Mouse (Mus musculus): Measurements from ENCODE around the gene Haus4. TPM values are rescaled to one million over a fixed set of nuclear protein-coding genes. Genes with fewer than 3 reads are reported as not detected.
A peak's percentile ranks its signal among the peaks of the same experiment; 100 is the strongest.

Haus4 gene
- polyA plus RNA-seq, 1 experiment from 2014 or later, result 28.6 TPM

DNA sequence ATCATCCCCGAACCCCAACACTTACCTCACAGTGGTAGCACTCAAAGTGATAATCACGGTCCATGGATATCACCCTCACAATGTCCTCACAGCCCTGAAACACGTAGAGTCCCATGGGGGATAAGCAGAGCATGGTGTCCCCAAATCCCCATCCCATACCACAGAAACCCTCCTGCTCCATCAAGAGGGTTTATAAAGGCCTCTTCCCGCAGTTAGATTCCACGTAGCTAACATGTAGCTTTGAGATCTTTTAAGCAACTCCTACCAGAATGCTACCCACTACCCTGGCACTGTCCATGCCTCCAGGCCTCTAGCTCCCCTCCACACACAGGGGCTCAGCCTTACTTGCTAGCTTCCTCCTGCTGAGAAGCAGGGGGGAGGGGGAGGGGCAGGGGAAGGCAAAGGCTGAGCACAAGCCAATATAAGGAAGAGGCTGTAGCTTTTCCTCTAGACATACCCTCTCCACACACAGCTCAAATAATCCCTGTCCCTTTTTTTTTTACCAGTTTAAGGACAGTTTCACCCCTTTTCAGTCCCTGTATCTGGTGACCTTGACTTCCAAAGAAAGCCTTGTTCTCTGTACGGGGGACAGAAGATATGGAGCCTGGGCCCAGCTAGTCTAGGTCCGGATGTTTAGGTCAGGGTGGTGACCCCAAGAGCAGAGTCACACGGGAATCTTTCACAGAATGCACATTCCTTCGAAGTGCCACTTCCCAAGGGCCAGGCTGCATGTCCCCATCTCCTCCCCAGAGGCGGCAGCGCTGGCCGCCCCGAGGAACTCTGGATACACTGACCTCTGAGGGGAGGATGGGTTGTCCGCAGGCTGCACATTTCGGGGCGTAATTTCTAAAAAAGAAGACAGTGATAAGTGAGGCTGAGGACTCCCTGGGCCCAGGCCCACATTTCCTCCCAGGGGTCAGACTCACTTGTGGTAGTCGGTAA is 15.3 kb upstream of the Haus4 start:
- Histone ChIP-seq H3K9me3 (no peaks in the 10 kb centered on the region), H3K4me3 (no peak overlapping the region), H3K36me3 (peaks cover 17% of the 10 kb centered on the region), H3K27ac (replicated peaks) (no peak overlapping the region), H3K27me3 (peaks cover 12% of the 10 kb centered on the region), H3K4me2 (no peak overlapping the region), H3K4me1 (replicated peaks) (peaks cover 43% of the 10 kb centered on the region), H3K9ac (0 out of 2 replicates have a peak overlapping the region, but pooled peaks have one; percentile 31)
- ATAC-seq (ENCODE audit: low read depth), result no peak
- WGBS, result 68% methylated on average over 17 of the region's 17 CpGs

DNA sequence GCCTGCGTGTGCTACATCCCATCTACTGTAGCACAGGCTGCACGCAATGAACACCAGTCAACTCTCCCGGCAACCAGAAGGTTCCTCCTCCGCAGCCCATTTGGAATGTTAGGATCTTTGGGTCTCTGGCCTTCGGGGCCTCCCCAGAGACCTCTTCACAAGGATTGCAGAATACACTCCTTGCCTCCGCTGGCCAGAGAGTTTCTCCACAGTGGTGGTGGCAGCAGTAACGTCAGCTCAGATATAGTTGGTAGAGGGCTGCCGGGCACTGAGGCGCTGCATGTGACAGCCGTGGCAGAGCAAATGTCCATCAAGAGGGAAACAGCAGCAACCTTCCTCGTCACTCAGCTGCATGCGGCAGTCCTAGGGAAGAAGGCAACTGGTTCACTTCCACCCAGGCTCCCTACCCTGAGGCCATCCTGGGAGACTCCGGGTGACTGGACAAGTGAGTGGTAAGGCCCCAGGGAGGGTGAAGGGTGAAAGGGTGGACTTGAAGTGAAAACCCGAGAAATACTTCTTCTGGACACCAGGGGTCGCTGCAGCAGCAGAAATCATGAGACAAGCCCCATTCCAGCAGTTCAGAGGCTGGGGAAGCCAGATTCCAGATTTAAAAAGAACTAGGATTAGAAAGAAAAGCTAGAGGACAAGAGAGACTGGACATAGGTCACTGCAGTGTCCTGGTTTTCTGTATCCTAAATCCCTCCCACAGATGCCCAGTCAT is 14.4 kb upstream of the Haus4 start:
- Histone ChIP-seq H3K4me1 (replicated peaks) (peaks cover 35% of the 10 kb centered on the region), H3K36me3 (peaks cover 17% of the 10 kb centered on the region), H3K27me3 (peaks cover 5% of the 10 kb centered on the region), H3K9ac (no peak overlapping the region), H3K9me3 (no peaks in the 10 kb centered on the region), H3K4me3 (no peak overlapping the region), H3K27ac (replicated peaks) (no peak overlapping the region), H3K4me2 (no peak overlapping the region)
- WGBS, result 74% methylated on average over 15 of the region's 15 CpGs
- 0 out of 2 replicates have a peak, but pooled peaks have one; percentile 20 for ATAC-seq (ENCODE audit: low read depth)

DNA sequence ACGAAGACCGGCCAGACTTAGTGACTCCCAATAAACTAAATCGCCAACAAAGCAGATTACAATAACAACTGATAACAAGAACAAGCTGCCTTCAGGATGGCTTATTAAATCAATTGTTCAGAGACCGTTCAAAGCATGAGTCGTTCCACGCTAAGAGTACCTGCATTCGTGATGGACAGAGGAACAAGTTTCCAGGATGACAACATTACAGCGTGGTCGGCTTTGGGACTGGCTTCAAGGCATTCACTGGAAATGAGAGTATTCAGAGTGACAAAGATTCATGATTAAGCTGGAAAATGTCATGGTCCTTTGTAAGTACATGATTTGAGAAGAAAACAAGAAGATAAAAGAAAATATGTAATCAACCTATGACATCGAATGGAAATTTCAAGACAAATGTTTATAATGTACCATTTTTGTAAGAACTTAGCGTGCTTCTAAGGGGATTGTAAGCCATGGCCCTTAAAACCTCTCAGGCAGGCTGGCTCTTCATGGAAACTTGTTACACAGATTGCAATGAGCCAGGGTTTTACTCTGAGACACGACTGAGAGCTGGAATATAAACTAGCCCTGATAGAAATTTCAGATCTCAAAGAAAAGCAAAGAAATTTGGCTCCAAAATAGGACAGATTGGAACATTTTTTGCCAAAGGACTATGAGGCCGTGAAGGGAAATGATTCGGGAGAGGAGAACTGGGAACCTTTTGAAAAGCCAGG is 6.3 kb upstream of the Haus4 start:
- Histone ChIP-seq H3K27me3 (no peaks in the 10 kb centered on the region), H3K4me2 (no peak overlapping the region), H3K4me3 (no peak overlapping the region), H3K36me3 (no peaks in the 10 kb centered on the region), H3K9me3 (no peaks in the 10 kb centered on the region), H3K27ac (replicated peaks) (no peak overlapping the region), H3K4me1 (replicated peaks) (no peaks in the 10 kb centered on the region), H3K9ac (no peak overlapping the region)
- whole genome bisulfite sequencing, result 88% methylated on average over 14 of the region's 14 CpGs
- ATAC-seq (ENCODE audit: low read depth), result no peak

DNA sequence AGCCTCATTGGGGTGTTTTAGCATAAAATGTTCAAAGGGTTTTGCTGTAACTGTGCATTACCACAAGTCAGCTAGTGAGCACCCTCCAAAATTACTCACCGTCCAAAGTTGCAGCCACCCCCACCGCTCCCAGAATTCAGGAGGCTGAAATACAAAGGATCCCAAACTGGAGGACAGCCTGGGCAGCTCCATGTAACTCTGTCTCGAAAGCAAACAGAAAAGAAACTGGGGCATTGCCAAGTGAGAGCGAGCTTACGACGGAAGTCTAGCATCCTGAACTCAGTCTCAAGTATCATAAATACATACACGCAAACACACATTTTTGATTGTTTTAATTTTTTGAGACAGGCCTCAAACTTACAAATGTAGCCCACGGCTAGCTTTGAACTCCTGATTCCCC is 2.9 kb upstream of the Haus4 start:
- Histone ChIP-seq H3K36me3 (no peaks in the 10 kb centered on the region), H3K4me1 (replicated peaks) (peaks cover 14% of the 10 kb centered on the region), H3K4me2 (no peak overlapping the region), H3K9me3 (no peaks in the 10 kb centered on the region), H3K27ac (replicated peaks) (no peak overlapping the region), H3K4me3 (no peak overlapping the region), H3K9ac (no peak overlapping the region), H3K27me3 (no peaks in the 10 kb centered on the region)
- 85% methylated on average over 8 of the region's 8 CpGs for WGBS
- ATAC-seq (ENCODE audit: low read depth), result no peak

DNA sequence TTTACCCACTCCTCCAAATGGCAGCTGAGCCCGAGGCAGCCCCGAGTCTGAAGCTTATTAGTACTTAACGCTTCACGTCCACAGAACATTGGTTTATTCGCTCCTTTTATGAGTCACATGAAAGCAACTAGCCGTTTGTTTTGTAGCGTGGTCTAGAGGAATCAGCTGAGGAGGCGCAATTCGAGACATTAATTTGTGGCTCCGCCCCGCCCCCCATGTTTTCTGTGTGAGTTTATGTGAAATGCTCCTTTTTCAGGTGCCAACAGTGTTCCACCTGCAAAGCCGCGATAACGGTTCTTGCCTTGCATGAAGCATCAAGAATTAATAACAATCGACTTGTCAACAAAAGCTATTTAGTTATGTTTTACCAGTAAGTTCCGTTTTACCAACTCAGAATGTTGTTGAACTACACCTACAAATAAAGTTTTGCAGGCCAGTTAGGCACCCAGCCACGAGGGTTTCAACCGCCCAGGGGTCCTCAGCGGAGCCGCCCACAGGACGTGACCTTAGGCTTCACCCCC is 902 bp downstream of the Haus4 start:
- Histone ChIP-seq H3K9ac (peak overlapping the region; percentile 79), H3K36me3 (peaks cover 24% of the 10 kb centered on the region), H3K4me2 (peak overlapping the region; percentile 86), H3K27ac (replicated peaks) (peak overlapping the region; percentile 74), H3K9me3 (no peaks in the 10 kb centered on the region), H3K27me3 (no peaks in the 10 kb centered on the region), H3K4me1 (replicated peaks) (peaks cover 14% of the 10 kb centered on the region), H3K4me3 (peak overlapping the region; percentile 57)
- no peak for ATAC-seq (ENCODE audit: low read depth)
- 2% methylated on average over 21 of the region's 21 CpGs for WGBS

DNA sequence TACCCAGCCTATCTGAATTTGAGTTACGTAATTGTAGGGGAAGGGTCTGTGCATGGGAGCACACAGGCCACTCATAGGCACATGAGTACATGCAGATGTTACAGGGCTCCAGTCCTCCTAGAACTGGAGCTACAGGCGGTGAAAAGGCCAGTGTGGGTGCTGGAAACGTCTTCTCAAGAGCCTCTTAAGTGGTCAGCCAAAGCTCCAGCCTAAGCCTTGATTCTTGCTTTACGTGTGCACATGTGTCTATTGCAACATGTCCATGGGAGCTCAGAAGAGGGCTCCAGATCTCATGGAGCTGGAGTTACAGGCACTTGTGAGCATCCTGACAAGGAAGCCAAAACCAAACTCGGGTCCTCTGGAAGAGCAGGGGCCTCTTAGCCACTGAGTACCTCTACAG is 9.7 kb downstream of the Haus4 start:
- Histone ChIP-seq H3K4me3 (no peak overlapping the region), H3K9ac (no peak overlapping the region), H3K4me2 (no peak overlapping the region), H3K9me3 (no peaks in the 10 kb centered on the region), H3K36me3 (peaks cover 61% of the 10 kb centered on the region), H3K27ac (replicated peaks) (no peak overlapping the region), H3K4me1 (replicated peaks) (no peaks in the 10 kb centered on the region), H3K27me3 (no peaks in the 10 kb centered on the region)
- 89% methylated on average over 5 of the region's 5 CpGs for WGBS
- no peak for ATAC-seq (ENCODE audit: low read depth)

DNA sequence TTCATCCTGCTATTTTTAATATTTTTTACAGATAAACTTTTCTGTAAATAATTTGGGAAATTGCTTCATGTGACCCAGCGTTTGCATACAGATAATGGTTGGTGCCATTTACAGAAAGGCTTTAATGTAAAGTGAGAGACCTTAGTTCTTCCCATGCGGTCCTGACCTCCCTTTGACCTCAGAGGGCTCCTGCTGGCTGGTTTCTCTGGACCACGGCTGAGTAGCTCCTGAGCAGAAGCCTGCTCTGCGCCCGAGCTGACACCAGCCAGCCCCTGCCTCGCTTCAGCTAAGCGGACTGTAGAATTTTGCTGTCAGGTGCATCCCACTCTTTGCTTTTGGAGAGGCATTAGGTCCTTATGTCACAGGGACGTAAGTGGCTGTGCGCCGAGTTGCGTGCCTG is 13.6 kb downstream of the Haus4 start:
- Histone ChIP-seq H3K4me2 (no peak overlapping the region), H3K4me3 (no peak overlapping the region), H3K9me3 (no peaks in the 10 kb centered on the region), H3K9ac (no peak overlapping the region), H3K4me1 (replicated peaks) (no peaks in the 10 kb centered on the region), H3K27ac (replicated peaks) (no peak overlapping the region), H3K36me3 (peaks cover 28% of the 10 kb centered on the region), H3K27me3 (no peaks in the 10 kb centered on the region)
- WGBS, result 54% methylated on average over 11 of the region's 11 CpGs
- no peak for ATAC-seq (ENCODE audit: low read depth)

DNA sequence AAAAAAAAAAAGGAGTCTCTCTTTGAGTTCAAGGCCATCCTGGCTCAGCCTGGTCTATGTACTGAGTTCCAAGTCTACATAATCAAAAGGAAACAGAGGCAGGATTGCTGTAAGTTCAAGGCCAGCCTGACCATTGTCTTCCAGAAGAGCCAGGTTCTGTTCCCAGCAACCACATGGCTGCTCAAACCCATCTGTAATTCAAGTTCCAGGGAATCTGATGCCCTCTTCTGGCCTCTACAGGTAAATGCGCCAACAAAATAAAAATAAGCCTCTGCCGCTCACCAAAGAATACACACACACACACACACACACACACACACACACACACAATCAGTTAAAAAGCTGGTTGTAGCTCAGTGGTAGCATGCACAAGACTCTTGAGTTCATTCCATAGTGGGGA is 15.8 kb downstream of the Haus4 start:
- Histone ChIP-seq H3K4me3 (no peak overlapping the region), H3K9ac (no peak overlapping the region), H3K4me1 (replicated peaks) (no peaks in the 10 kb centered on the region), H3K9me3 (no peaks in the 10 kb centered on the region), H3K27me3 (no peaks in the 10 kb centered on the region), H3K4me2 (no peak overlapping the region), H3K27ac (replicated peaks) (no peak overlapping the region), H3K36me3 (peaks cover 8% of the 10 kb centered on the region)
- 97% methylated on average over 2 of the region's 2 CpGs for WGBS
- ATAC-seq (ENCODE audit: low read depth), result no peak

DNA sequence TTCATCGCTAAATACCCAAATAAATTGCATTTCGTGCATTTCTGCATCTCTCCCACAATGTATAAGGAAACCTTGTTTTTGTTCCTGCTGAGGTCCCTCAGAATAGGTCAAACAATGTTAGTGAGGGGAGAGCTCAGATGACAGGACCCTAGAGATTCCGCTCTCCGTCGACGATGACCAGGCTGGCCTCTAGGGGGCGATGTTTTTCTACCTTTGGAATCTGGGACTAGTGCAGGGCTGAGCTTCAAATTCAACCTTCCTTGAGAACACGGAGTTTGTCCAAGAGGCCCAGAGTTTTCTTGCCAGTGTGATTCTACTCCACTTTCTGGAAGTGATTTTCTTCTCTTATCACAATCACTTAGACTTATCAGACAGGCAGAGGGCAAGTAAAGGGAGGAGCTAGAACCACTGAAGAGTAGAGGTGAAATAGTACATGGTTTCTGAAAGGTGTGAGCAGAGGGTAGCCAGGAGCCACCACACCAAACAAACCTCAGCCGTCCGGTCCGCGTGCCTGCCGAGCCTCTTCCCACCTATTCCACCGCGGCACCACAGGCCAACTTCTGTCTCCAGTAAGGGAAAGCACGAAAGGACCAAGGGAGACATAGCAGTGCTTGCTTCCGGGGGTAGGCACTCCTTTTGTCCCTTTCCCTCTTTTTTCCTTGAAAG is 25.8 kb downstream of the Haus4 start:
- Histone ChIP-seq H3K36me3 (no peaks in the 10 kb centered on the region), H3K4me2 (peak overlapping the region; percentile 65), H3K4me1 (replicated peaks) (peaks cover 15% of the 10 kb centered on the region), H3K27me3 (no peaks in the 10 kb centered on the region), H3K4me3 (no peak overlapping the region), H3K9me3 (no peaks in the 10 kb centered on the region), H3K27ac (replicated peaks) (peak overlapping the region; percentile 86), H3K9ac (no peak overlapping the region)
- 0 out of 2 replicates have a peak, but pooled peaks have one; percentile 62 for ATAC-seq (ENCODE audit: low read depth)
- WGBS, result 17% methylated on average over 17 of the region's 17 CpGs

DNA sequence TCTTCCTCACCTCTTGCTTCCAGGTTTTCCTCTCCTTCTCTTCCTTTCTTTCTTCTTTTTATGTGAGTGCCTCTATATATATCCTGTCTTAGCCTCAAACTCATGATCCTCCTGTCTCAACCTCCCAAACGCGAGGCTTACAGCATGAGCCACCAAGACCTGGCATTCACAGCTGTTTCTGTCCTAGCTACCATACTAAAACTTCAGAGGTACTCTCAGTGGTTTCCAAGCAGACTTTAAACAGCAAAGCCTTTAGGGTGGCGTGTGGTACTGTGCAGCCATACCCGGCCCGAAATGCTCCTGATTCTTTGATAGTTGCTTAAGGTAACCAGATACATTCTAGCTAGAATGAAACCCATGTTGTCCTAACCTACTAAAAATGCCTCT is 26.4 kb downstream of the Haus4 start:
- peak overlapping the region; percentile 74; the same call in 1 of the 2 replicates for H3K9ac ChIP-seq
- H3K9me3 ChIP-seq, result no peaks in the 10 kb centered on the region
- H3K4me3 ChIP-seq, result peak overlapping the region; percentile 40
- H3K36me3 ChIP-seq, result no peaks in the 10 kb centered on the region
- H3K27ac ChIP-seq (replicated peaks), result peak overlapping the region; percentile 86
- no peaks in the 10 kb centered on the region for H3K27me3 ChIP-seq
- peak overlapping the region; percentile 65 for H3K4me2 ChIP-seq
- ATAC-seq (ENCODE audit: low read depth), result peak; percentile 12
- 25% methylated on average over 5 of the region's 5 CpGs for WGBS
- H3K4me1 ChIP-seq (replicated peaks), result peaks cover 15% of the 10 kb centered on the region

DNA sequence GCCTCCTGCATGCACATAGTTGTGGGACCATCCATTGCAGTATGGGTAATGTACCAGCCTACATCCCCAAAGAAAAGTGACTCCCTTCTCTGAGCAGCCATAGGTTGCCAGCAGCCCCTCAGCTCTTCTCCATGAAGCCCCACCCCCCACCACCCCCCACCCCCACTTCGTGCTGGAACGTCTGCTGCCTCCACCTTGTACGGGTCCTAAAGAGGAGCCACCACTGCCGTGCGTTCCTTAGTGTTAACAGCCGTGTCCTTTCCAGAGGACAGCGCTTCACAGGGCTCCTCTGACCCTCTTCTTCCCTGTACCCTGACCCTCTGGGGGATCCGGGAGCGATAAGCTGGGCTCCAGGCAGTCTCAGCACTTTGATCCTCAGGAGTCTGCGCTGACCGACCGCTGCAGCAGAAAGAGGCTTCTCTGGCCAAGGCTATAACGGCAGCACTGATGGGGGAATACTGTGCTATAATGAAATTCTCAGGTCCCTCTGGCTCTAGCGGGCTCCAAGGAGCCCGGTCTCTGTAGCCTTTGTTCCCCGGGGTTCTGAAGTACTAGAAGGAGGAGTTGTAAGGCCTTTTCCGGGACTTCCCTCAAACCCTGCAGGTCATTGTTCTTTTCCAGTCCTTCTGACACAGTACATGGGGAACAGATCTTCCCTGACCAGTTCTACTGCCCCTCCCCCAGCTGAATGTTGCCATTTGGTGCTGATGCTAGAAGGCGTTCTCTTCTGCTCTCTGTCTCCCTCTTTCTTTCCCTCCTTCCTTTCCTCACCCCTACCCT is 27.0 kb downstream of the Haus4 start:
- Histone ChIP-seq H3K27me3 (no peaks in the 10 kb centered on the region), H3K4me3 (peak overlapping the region; percentile 40), H3K27ac (replicated peaks) (peak overlapping the region; percentile 86), H3K4me2 (peak overlapping the region; percentile 65), H3K36me3 (no peaks in the 10 kb centered on the region), H3K4me1 (replicated peaks) (peaks cover 15% of the 10 kb centered on the region), H3K9ac (peak overlapping the region; percentile 74), H3K9me3 (no peaks in the 10 kb centered on the region)
- ATAC-seq (ENCODE audit: low read depth), result peak; percentile 83
- WGBS, result under 1% methylated on average over 18 of the region's 18 CpGs
